Mouse (Mus musculus): ENCODE measurements at regions not wholly inside any gene's neighbourhood (a gene's known extent, or its start where the extent isn't known, plus 50 kb on each side); places are given as distances from the start of the nearest gene placed in this dataset.

DNA sequence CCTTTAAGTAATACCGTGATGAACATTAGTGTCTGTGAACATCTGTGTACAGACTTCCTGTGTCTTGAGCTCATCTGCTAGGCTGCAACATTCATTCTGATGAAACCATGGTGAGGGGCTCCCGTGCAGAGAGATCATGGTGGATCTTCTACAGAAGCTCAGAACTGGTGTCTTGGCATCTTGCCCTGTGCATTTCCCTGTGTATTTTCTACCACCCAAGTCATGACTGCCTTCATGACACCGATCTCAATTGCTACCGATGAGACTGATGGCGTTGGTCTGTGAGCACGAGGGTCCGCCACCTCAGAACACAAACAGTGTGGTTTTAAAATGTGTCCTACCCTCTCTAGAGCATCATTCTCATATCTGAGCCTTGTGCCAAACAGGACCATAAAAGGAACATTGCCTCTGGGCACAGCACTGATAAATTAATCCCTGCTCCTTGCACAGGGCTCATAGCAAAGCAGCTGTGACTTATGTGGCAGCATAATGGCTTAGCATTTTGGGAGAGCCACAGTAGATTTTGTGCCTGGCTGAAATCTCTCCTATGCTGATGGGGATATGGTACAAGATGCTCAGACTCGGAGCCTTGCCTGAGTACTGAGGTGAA lies 132.8 kb upstream of the Slc35f3 start:
- no peaks in the 10 kb centered on the region for H3K27me3 ChIP-seq (ENCODE audit: control insufficient read depth in 1 of 2, insufficient read depth in 2 of 2, low read length in 2 of 2)

DNA sequence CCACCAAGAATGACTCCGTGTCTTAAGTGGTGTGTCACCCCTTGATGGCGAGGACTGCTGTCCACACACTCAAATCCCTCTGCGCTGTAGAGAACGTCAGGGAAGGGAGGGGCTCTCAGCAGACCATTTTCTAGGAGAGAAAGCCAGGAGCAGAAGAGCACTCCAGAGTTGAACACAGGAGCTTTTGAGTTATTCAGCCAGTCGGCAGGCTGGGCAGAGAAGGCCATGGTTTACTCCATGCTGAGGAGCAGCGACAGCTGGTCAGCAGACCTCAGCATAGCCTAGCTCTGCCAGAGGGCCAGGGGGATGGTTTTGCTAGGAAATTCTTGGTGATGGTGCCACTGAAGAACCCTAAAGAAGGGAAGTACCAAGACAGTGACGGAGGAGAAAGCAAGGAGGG lies 132.0 kb upstream of the Slc35f3 start:
- no peaks in the 10 kb centered on the region for H3K79me2 ChIP-seq (ENCODE audit: control insufficient read depth, insufficient read depth, low read length, poor library complexity)
- DNase-seq (ENCODE audit: low read depth, low spot score), result no peak
- H3K9ac ChIP-seq (ENCODE audit: control insufficient read depth, low read depth, low read length, poor library complexity, severe bottlenecking), result no peak overlapping the region
- no peak overlapping the region for H3K4me3 ChIP-seq (ENCODE audit: control insufficient read depth in 1 of 2, insufficient read depth in 1 of 2, low read depth in 2 of 2, low read length in 2 of 2)
- H3K27ac ChIP-seq (ENCODE audit: control insufficient read depth, low read depth, low read length), result no peak overlapping the region
- no peaks in the 10 kb centered on the region for H3K36me3 ChIP-seq (ENCODE audit: control insufficient read depth in 1 of 2, insufficient read depth in 2 of 2, low read length in 2 of 2)
- H3K4me1 ChIP-seq (ENCODE audit: control insufficient read depth in 1 of 2, insufficient read depth in 2 of 2, low read length in 2 of 2), result no peaks in the 10 kb centered on the region
- no peak for TF ChIP-seq JUND (IDR thresholded peaks at IDR 0.05; ENCODE audit: low read depth, low read length)
- TF ChIP-seq NELFE (IDR thresholded peaks at IDR 0.05; ENCODE audit: low read depth, low read length), result no peak
- no peak for TF ChIP-seq E2F4 (IDR thresholded peaks at IDR 0.05; ENCODE audit: borderline replicate concordance, low read depth, low read length)
- TF ChIP-seq USF1 (IDR thresholded peaks at IDR 0.05; ENCODE audit: low read depth, low read length), result no peak
- H3K9me3 ChIP-seq (replicated peaks; ENCODE audit: insufficient read depth, low read length), result no peaks in the 10 kb centered on the region
- no peaks in the 10 kb centered on the region for H3K27me3 ChIP-seq (ENCODE audit: control insufficient read depth in 1 of 2, insufficient read depth in 2 of 2, low read length in 2 of 2)

More for the DNA sequence above, 132.8 kb upstream of the Slc35f3 start:
- TF ChIP-seq TAL1 (IDR thresholded peaks at IDR 0.05; ENCODE audit: low read length) (no peak), BHLHE40 (IDR thresholded peaks at IDR 0.05; ENCODE audit: borderline replicate concordance, low read depth, low read length) (no peak), SIN3A (IDR thresholded peaks at IDR 0.05; ENCODE audit: low read length) (no peak), E2F4 (IDR thresholded peaks at IDR 0.05; ENCODE audit: borderline replicate concordance, low read depth, low read length) (no peak), MXI1 (IDR thresholded peaks at IDR 0.05; ENCODE audit: low read depth, low read length) (no peak), USF1 (IDR thresholded peaks at IDR 0.05; ENCODE audit: low read depth, low read length) (no peak), TCF12 (IDR thresholded peaks at IDR 0.05; ENCODE audit: low read depth, low read length) (no peak), MYC (IDR thresholded peaks at IDR 0.05; ENCODE audit: low read depth, low read length) (no peak), SMC3 (IDR thresholded peaks at IDR 0.05; ENCODE audit: low read depth, low read length) (no peak)
- DNase-seq (ENCODE audit: low read depth, low spot score), result no peak
- no peaks in the 10 kb centered on the region for H3K36me3 ChIP-seq (ENCODE audit: control insufficient read depth in 1 of 2, insufficient read depth in 2 of 2, low read length in 2 of 2)
- H3K4me3 ChIP-seq (ENCODE audit: control insufficient read depth in 1 of 2, insufficient read depth in 1 of 2, low read depth in 2 of 2, low read length in 2 of 2), result no peak overlapping the region
- H3K27ac ChIP-seq (ENCODE audit: control insufficient read depth, low read depth, low read length), result no peak overlapping the region
- no peak overlapping the region for H3K9ac ChIP-seq (ENCODE audit: control insufficient read depth, low read depth, low read length, poor library complexity, severe bottlenecking)
- H3K9me3 ChIP-seq (replicated peaks; ENCODE audit: insufficient read depth, low read length), result no peaks in the 10 kb centered on the region
- no peaks in the 10 kb centered on the region for H3K4me1 ChIP-seq (ENCODE audit: control insufficient read depth in 1 of 2, insufficient read depth in 2 of 2, low read length in 2 of 2)
- no peaks in the 10 kb centered on the region for H3K79me2 ChIP-seq (ENCODE audit: control insufficient read depth, insufficient read depth, low read length, poor library complexity)

DNA sequence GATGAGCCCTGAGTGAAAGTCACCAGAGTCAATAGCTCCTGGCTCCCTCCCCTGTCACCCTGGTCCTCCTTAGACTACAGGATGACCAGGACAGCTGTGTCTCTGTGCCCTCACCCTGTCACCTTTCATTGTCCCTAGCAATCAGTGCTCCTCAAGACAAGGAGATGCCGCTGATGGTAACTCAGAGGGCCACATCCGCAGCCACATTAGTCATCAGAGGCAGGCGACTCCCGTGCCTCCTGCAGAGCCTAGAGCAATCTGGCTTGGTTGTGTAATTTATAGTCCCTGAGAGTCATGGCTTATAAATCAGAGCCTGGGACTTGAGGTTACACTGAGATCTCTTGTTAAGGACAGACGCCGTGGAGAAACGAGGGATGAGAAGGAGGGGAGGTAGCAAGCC lies 123.9 kb upstream of the Slc35f3 start:
- TF ChIP-seq TCF12 (IDR thresholded peaks at IDR 0.05; ENCODE audit: low read depth, low read length), result no peak
- no peak for TF ChIP-seq POLR2AphosphoS2 (IDR thresholded peaks at IDR 0.05; ENCODE audit: low read length)
- TF ChIP-seq POLR2AphosphoS5 (IDR thresholded peaks at IDR 0.05; ENCODE audit: borderline replicate concordance, low read depth, low read length), result no peak
- TF ChIP-seq RAD21 (IDR thresholded peaks at IDR 0.05; ENCODE audit: low read depth, low read length), result no peak
- TF ChIP-seq RCOR1 (IDR thresholded peaks at IDR 0.05; ENCODE audit: low read depth, low read length), result no peak
- TF ChIP-seq GATA1 (IDR thresholded peaks at IDR 0.05; ENCODE audit: low read depth, low read length), result no peak
- no peak for TF ChIP-seq GABPA (IDR thresholded peaks at IDR 0.05; ENCODE audit: low read depth, low read length)
- Histone ChIP-seq H3K27me3 (ENCODE audit: control insufficient read depth in 1 of 2, insufficient read depth in 2 of 2, low read length in 2 of 2) (no peaks in the 10 kb centered on the region), H3K4me3 (ENCODE audit: control insufficient read depth in 1 of 2, insufficient read depth in 1 of 2, low read depth in 2 of 2, low read length in 2 of 2) (no peak overlapping the region), H3K4me1 (ENCODE audit: control insufficient read depth in 1 of 2, insufficient read depth in 2 of 2, low read length in 2 of 2) (no peaks in the 10 kb centered on the region), H3K9me3 (replicated peaks; ENCODE audit: insufficient read depth, low read length) (no peaks in the 10 kb centered on the region), H3K27ac (ENCODE audit: control insufficient read depth, low read depth, low read length) (no peak overlapping the region), H3K9ac (ENCODE audit: control insufficient read depth, low read depth, low read length, poor library complexity, severe bottlenecking) (no peak overlapping the region), H3K79me2 (ENCODE audit: control insufficient read depth, insufficient read depth, low read length, poor library complexity) (no peaks in the 10 kb centered on the region), H3K36me3 (ENCODE audit: control insufficient read depth in 1 of 2, insufficient read depth in 2 of 2, low read length in 2 of 2) (no peaks in the 10 kb centered on the region)
- DNase-seq (ENCODE audit: low read depth, low spot score), result no peak

All from MEL (cell line).